Mouse (Mus musculus) heart, postnatal 0 days (tissue): ENCODE results near the gene Twf2. TPM values are rescaled to one million over a fixed set of nuclear protein-coding genes. Genes with fewer than 3 reads are reported as not detected.
A peak's percentile ranks its signal among the peaks of the same experiment; 100 is the strongest.

Source experiments
- ATAC-seq: fragments of 200-750 bp; cut with Nextera tagmentation; 2 replicates; pipeline ENCODE4 v1.8.0; 2017; ENCODE audit warnings: low read depth, moderate number of reproducible peaks, moderate library complexity; ENCODE audit not compliant: insufficient read depth
- DNase-seq: peaks from one replicate; pipeline ENCODE4 v3.0.0-alpha.2; 2016; ENCODE audit warnings: low spot score
- H3K27ac ChIP-seq: fragments of 300-500 bp; sonication (generic); 2 replicates; pipeline ENCODE4 v1.5.1; 2014; ENCODE audit warnings: low read depth, mild to moderate bottlenecking
- H3K27me3 ChIP-seq: fragments of 300-500 bp; sonication (generic); 2 replicates; pipeline ENCODE4 v1.6.1; 2014; ENCODE audit warnings: low read length, mixed read lengths; ENCODE audit not compliant: control insufficient read depth, insufficient read depth
- H3K36me3 ChIP-seq: fragments of 300-500 bp; sonication (generic); replicated peaks from 2 replicates; pipeline ENCODE4 v1.6.1; 2014; ENCODE audit warnings: low read length, mixed read lengths; ENCODE audit not compliant: control insufficient read depth, insufficient read depth
- H3K4me1 ChIP-seq: fragments of 300-500 bp; sonication (generic); 2 replicates; pipeline ENCODE4 v1.6.1; 2014; ENCODE audit warnings: antibody characterized with exemption; ENCODE audit not compliant: control insufficient read depth, insufficient read depth
- H3K4me2 ChIP-seq: fragments of 300-500 bp; sonication (generic); 2 replicates; pipeline ENCODE4 v1.6.1; 2014; ENCODE audit warnings: low read depth, mild to moderate bottlenecking, low read length, moderate library complexity
- H3K4me3 ChIP-seq: fragments of 300-500 bp; sonication (generic); 2 replicates; pipeline ENCODE4 v1.5.1; 2014; ENCODE audit warnings: low read depth, low read length
- H3K9ac ChIP-seq: fragments of 300-500 bp; sonication (generic); replicated peaks from 2 replicates; pipeline ENCODE4 v1.6.1; 2014; ENCODE audit warnings: low read depth, low read length, mixed read lengths
- H3K9me3 ChIP-seq: fragments of 300-500 bp; sonication (generic); replicated peaks from 2 replicates; pipeline ENCODE4 v1.6.1; 2016; ENCODE audit warnings: low read length; ENCODE audit not compliant: control insufficient read depth
- CTCF ChIP-seq: IDR thresholded peaks from 2 replicates; pipeline ENCODE4 v1.5.1; 2016; ENCODE audit warnings: antibody characterized with exemption, control low read depth, low read depth
- EP300 ChIP-seq: IDR thresholded peaks from 2 replicates; pipeline ENCODE4 v1.6.1; 2016; ENCODE audit warnings: antibody characterized with exemption, low read depth
- WGBS: fragments of 180-500 bp; shearing (Covaris S2); extraction: QIAGEN DNeasy Blood & Tissue Kit; methylation state at CpG from one replicate; pipeline ENCODE4 v1.1.7; 2014; 5-methylcytosine and 5-hydroxymethylcytosine counted together
- polyA plus RNA-seq: library from polyadenylated mRNA; unstranded; fragments of >200 nt; fragmentation: Nextera tagmentation; extraction: Ambion mirVana; gene quantifications from 2 replicates; pipeline ENCODE4 v1.2.1, GENCODE M21; 2015
- total RNA-seq: library from RNA; depleted of rRNA; stranded (reverse); fragments of >200 nt; gene quantifications from 2 replicates; pipeline ENCODE4 v1.2.3, GENCODE M21; 2014; ENCODE audit warnings: low replicate concordance; rRNA removed

Gene Twf2
- total RNA-seq (92.1 and 105 TPM in 2 replicates), polyA plus RNA-seq (57.3 and 64.2 TPM in 2 replicates)

DNA sequence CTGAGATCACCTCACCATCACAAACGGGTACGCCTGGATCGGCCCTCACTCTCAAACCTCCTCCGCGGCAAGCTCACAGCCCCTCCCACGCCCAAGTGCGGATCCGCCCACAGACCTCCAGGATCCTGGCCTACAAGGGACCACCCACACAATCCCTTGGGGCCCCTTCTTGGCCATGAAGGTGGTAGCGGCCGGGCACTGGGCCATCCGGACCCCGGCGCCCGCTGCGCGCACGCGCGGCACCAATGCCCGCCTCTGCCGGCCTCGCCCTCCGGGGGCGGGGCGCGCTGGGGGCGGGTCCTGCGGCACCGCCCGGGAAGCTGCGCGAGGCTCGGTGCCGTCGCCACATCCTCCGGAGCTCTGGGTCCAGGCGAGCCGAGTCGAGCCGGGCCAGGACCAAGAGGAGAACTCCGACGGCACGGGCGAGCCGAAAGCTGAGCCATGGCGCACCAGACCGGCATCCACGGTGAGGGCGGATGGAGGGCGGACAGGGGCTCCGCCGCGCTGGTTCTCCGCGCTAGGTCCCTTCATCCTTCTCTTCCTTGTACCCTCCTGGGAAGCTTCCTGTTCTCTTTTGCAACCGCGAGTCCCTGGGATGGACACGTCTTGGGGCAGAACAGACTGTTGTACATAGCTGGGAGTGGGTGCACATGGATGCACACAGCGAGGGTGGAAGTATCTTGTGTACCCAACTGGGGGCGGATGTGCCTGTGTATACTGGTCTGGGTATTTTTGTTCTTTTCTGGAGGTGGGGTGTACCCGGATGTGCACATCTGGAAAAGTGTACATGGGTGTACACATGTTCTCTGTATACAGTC is at the start of gene Twf2:
Gene Twf2, plus strand, starts transcription at position 290 of the 818 bp plus-strand sequence.
- H3K4me2 ChIP-seq: peak within 1 kb of the TSS; percentile 73
- 1% methylated on average over 55 of the region's 61 CpGs for WGBS
- DNase-seq (peak; percentile 86), ATAC-seq (peak; percentile 84)
- no peaks in the 10 kb centered on the region for H3K9me3 ChIP-seq
- peaks cover 51% of the 10 kb centered on the region for H3K4me1 ChIP-seq
- peak within 1 kb of the TSS; percentile 69 for H3K9ac ChIP-seq
- peak within 1 kb of the TSS; percentile 73 for H3K27ac ChIP-seq
- no peaks in the 10 kb centered on the region for H3K27me3 ChIP-seq
- no peak for TF ChIP-seq CTCF
- TF ChIP-seq EP300: no peak
- H3K4me3 ChIP-seq: peak within 1 kb of the TSS; percentile 61
- no peaks in the 10 kb centered on the region for H3K36me3 ChIP-seq

DNA sequence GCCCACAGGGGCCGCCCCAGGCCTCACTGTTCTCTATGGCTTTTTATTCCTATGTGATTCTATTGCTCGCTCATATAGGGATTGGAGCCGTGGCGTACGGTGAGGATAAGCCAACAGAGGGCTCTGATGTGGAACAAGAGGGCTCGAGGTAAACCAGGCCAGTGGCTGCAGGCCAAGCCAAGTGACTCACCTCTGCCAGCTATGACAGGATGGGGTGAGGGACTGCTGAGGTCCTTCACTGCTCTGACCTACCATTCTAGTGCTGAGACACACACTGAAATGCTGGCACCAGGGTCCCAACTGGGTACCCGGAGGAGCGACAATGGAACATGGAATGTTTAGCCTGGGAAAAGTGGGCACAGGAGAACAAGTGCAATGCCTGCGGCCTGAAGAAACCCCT is 48.8 kb upstream of the Twf2 start:
- Histone ChIP-seq H3K4me3 (no peak overlapping the region), H3K9ac (no peak overlapping the region), H3K36me3 (no peaks in the 10 kb centered on the region), H3K4me1 (no peaks in the 10 kb centered on the region), H3K4me2 (no peak overlapping the region), H3K27ac (no peak overlapping the region), H3K27me3 (peaks cover 24% of the 10 kb centered on the region), H3K9me3 (no peaks in the 10 kb centered on the region)
- no peak for ATAC-seq
- TF ChIP-seq CTCF (no peak), EP300 (no peak)
- 65% methylated on average over 9 of the region's 9 CpGs for WGBS
- no peak for DNase-seq

DNA sequence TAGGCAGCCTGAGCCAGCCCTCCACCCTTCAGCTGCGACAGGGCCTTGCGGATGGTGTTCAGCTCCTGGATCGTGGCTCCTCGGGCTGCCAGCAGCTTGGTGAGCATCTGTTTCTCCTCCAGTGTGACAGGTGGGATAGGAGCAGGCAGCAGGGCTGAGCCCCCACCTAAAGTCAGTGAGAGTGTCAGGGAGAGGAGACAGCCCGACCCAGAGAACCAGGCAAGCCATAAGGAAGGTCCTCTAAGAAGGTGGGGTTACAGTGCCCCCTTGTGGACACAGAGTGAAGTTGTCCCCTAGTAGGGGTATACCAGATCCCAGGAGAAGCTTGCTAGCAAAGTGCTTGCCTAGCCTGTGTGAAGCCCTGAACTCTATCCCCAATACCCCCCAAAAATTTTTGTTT is 46.5 kb upstream of the Twf2 start:
- no peak for DNase-seq
- H3K4me1 ChIP-seq: 0 out of 2 replicates have a peak, but pooled peaks cover 5% of the 10 kb centered on the region
- no peak overlapping the region for H3K4me2 ChIP-seq
- H3K9ac ChIP-seq: no peak overlapping the region
- no peak for ATAC-seq
- H3K4me3 ChIP-seq: no peak overlapping the region
- WGBS: 45% methylated on average over 5 of the region's 5 CpGs
- H3K27me3 ChIP-seq: peaks cover 1% of the 10 kb centered on the region
- TF ChIP-seq CTCF (peak; percentile 40), EP300 (no peak)
- no peaks in the 10 kb centered on the region for H3K36me3 ChIP-seq
- H3K9me3 ChIP-seq: no peaks in the 10 kb centered on the region
- H3K27ac ChIP-seq: no peak overlapping the region

DNA sequence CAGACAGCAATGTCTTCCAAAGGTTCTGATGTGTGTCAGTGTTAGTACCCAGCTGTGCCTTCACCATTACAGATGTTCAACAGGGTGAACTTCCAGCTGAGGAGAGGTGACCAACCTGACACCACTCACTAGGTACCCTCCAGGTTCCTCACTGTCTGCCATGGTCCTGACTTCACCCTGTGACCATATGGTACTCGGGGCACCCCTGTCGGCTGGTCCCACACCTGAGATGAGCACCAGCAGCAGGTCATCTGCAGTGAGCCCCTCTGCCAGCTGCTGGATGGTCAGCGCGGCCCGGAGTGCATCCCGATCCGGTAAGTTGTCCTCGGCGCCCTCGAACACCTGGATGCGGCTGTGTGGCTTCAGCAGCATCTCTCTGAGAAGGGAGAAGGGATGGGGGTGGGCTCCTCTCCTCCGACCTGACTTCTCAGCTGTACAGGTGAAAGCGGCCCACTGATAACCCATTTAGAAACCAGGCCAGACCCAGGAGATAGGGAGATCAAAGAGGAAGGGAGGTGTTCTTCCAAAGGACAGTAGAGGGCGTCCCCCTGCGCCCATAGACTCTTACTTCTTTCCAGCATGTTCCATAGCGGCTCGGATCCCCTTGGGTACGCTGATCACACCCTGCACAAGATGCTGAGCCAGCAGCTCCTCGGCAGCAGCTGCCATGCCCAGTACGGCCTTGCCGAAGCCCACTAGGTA is 45.8 kb upstream of the Twf2 start:
- WGBS: 79% methylated on average over 21 of the region's 21 CpGs
- no peaks in the 10 kb centered on the region for H3K36me3 ChIP-seq
- no peak overlapping the region for H3K9ac ChIP-seq
- TF ChIP-seq EP300 (no peak), CTCF (no peak)
- H3K27me3 ChIP-seq: no peaks in the 10 kb centered on the region; the same call in 1 of the 2 replicates
- no peaks in the 10 kb centered on the region for H3K9me3 ChIP-seq
- no peak overlapping the region for H3K4me3 ChIP-seq
- no peak for ATAC-seq
- H3K4me1 ChIP-seq: 0 out of 2 replicates have a peak, but pooled peaks cover 5% of the 10 kb centered on the region
- DNase-seq: no peak
- no peak overlapping the region for H3K27ac ChIP-seq
- H3K4me2 ChIP-seq: no peak overlapping the region

DNA sequence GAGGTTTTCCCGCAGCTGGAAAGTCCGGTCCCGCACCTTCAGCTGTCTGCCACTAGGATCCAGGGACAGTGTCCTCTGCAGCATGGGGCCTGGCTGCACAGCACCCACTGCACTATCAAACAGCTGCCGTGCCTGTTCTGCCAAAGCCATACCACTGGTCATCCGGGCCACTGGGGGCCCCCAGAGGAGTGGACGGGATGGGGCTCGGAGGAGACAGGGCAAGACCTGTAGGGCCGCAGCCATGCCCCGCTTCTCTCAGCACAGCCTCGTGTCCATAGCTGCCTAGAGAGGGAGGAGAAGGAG is 45.3 kb upstream of the Twf2 start:
- Histone ChIP-seq H3K4me2 (no peak overlapping the region), H3K4me3 (no peak overlapping the region), H3K4me1 (0 out of 2 replicates have a peak, but pooled peaks cover 5% of the 10 kb centered on the region), H3K27ac (no peak overlapping the region), H3K9me3 (no peaks in the 10 kb centered on the region), H3K9ac (no peak overlapping the region), H3K36me3 (no peaks in the 10 kb centered on the region), H3K27me3 (no peaks in the 10 kb centered on the region)
- TF ChIP-seq CTCF (no peak), EP300 (no peak)
- DNase-seq (no peak), ATAC-seq (no peak)
- 85% methylated on average over 10 of the region's 10 CpGs for WGBS
